Mouse (Mus musculus) liver, adult 2 months (tissue): Measurements from ENCODE around the gene Kcnj12. TPM values are rescaled to one million over a fixed set of nuclear protein-coding genes. Genes with fewer than 3 reads are reported as not detected.

ENCODE experiments used
- DNase-seq: peaks from one replicate; pipeline ENCODE4 v3.0.0-alpha.2; 2011; ENCODE audit warnings: low read depth, low spot score; ENCODE audit errors: extremely low read depth
- H3K27ac ChIP-seq: fragments of 200-500 bp; replicated peaks from 2 replicates; pipeline ENCODE4 v1.5.1; 2012; ENCODE audit warnings: low read depth, mild to moderate bottlenecking, control low read depth, inconsistent platforms, low read length; ENCODE audit not compliant: insufficient read depth
- H3K27me3 ChIP-seq: fragments of 200-500 bp; 2 replicates; pipeline ENCODE4 v1.6.1; 2012; ENCODE audit warnings: mild to moderate bottlenecking, moderate library complexity, low read length, inconsistent platforms; ENCODE audit not compliant: control insufficient read depth, insufficient read depth
- H3K36me3 ChIP-seq: fragments of 200-500 bp; 2 replicates; pipeline ENCODE4 v1.6.1; 2012; ENCODE audit warnings: low read length, inconsistent platforms; ENCODE audit not compliant: control insufficient read depth, insufficient read depth
- H3K4me1 ChIP-seq: fragments of 200-500 bp; 2 replicates; pipeline ENCODE4 v1.6.1; 2011; ENCODE audit warnings: low read length; ENCODE audit not compliant: control insufficient read depth, insufficient read depth
- H3K4me3 ChIP-seq: fragments of 200-500 bp; 2 replicates; pipeline ENCODE4 v1.5.1; 2011; ENCODE audit warnings: low read depth, mild to moderate bottlenecking, control low read depth, low read length, moderate library complexity; ENCODE audit not compliant: insufficient read depth
- H3K79me2 ChIP-seq: fragments of 200-500 bp; 2 replicates; pipeline ENCODE4 v1.6.1; 2012; ENCODE audit warnings: inconsistent platforms, mild to moderate bottlenecking, low read length, moderate library complexity; ENCODE audit not compliant: control insufficient read depth, insufficient read depth
- H3K9ac ChIP-seq: fragments of 200-500 bp; 2 replicates; pipeline ENCODE4 v1.6.1; 2012; ENCODE audit warnings: low read depth, mild to moderate bottlenecking, control low read depth, inconsistent platforms, low read length
- CTCF ChIP-seq: fragments of 200-500 bp; IDR thresholded peaks from 2 replicates; pipeline ENCODE4 v1.5.1; 2011; ENCODE audit warnings: low read depth, low read length, control low read depth
- POLR2A ChIP-seq: fragments of 200-500 bp; IDR thresholded peaks from 2 replicates; pipeline ENCODE4 v1.6.1; 2011; ENCODE audit warnings: low read length, control low read depth; ENCODE audit not compliant: insufficient read depth; ENCODE audit errors: extremely low read depth
- WGBS: fragments of 180-500 bp; shearing (Covaris S2); methylation state at CpG from one replicate; pipeline ENCODE4 v1.1.7; 2018; 5-methylcytosine and 5-hydroxymethylcytosine counted together
- polyA plus RNA-seq: library from polyadenylated mRNA; depleted of rRNA; stranded (reverse); fragments of >200 nt; gene quantifications from 2 replicates; pipeline ENCODE4 v1.2.3, GENCODE M21; 2012
- total RNA-seq: library from RNA; depleted of rRNA; stranded (reverse); fragments of >200 nt; gene quantifications from 2 replicates; pipeline ENCODE4 v1.2.3, GENCODE M21; 2014

The Kcnj12 gene
- total and polyA plus RNA-seq, 2 experiments: not detected

DNA sequence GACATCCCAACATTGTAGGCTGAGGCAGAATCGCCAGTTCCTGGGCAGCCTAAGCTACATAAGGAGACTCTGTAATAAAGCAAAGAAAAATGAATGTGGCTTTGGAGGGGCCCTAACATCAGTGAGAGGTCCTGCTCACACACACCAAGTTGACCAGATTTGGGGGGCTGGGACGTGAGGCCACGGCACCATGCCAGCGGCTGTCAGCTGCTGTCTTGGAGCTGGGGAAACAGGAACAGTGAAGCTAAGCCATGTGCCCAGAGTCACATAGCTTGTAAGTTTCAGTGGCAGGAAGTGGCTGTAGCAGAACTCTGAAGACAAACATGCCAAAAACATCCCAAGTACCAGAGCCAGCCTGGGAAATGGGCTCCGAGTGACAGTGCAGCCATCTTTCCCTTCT lies 42.6 kb upstream of the Kcnj12 start:
- 81% methylated on average over 5 of the region's 5 CpGs for WGBS
- Histone ChIP-seq H3K9ac (no peak overlapping the region), H3K4me1 (peaks cover 4% of the 10 kb centered on the region; the same call in 1 of the 2 replicates), H3K79me2 (no peaks in the 10 kb centered on the region), H3K27ac (no peak overlapping the region), H3K36me3 (no peaks in the 10 kb centered on the region), H3K27me3 (no peaks in the 10 kb centered on the region), H3K4me3 (no peak overlapping the region)
- no peak for DNase-seq
- no peak for TF ChIP-seq POLR2A
- no peak for TF ChIP-seq CTCF

- Histone ChIP-seq H3K27ac (no peak overlapping the region), H3K4me1 (peaks cover 4% of the 10 kb centered on the region; the same call in 1 of the 2 replicates), H3K4me3 (no peak overlapping the region), H3K27me3 (no peaks in the 10 kb centered on the region), H3K36me3 (no peaks in the 10 kb centered on the region), H3K9ac (no peak overlapping the region), H3K79me2 (no peaks in the 10 kb centered on the region)
- 77% methylated on average over 14 of the region's 14 CpGs for WGBS
- no peak for DNase-seq
- TF ChIP-seq POLR2A (no peak), CTCF (no peak)
Measured at GRCm38 (mm10) chr11:60981693-60982486, 40.5 kb upstream of the Kcnj12 start.

GRCm38 (mm10) chr11:60984912-60985558 lies 37.3 kb upstream of the Kcnj12 start:
- no peak overlapping the region for H3K9ac ChIP-seq
- WGBS: 84% methylated on average over 13 of the region's 13 CpGs
- no peaks in the 10 kb centered on the region for H3K36me3 ChIP-seq
- no peaks in the 10 kb centered on the region for H3K27me3 ChIP-seq
- H3K4me1 ChIP-seq: peaks cover 4% of the 10 kb centered on the region; the same call in 1 of the 2 replicates
- H3K27ac ChIP-seq: no peak overlapping the region
- no peak overlapping the region for H3K4me3 ChIP-seq
- H3K79me2 ChIP-seq: no peaks in the 10 kb centered on the region
- TF ChIP-seq CTCF: no peak
- TF ChIP-seq POLR2A: no peak
- no peak for DNase-seq

- DNase-seq: no peak
- Histone ChIP-seq H3K36me3 (no peaks in the 10 kb centered on the region), H3K4me3 (no peak overlapping the region), H3K4me1 (no peaks in the 10 kb centered on the region), H3K27me3 (no peaks in the 10 kb centered on the region), H3K27ac (no peak overlapping the region), H3K79me2 (no peaks in the 10 kb centered on the region), H3K9ac (no peak overlapping the region)
- no peak for TF ChIP-seq CTCF
- no peak for TF ChIP-seq POLR2A
- WGBS: 79% methylated on average over 3 of the region's 3 CpGs
Measured at GRCm38 (mm10) chr11:60990428-60990827, 31.9 kb upstream of the Kcnj12 start.

DNA sequence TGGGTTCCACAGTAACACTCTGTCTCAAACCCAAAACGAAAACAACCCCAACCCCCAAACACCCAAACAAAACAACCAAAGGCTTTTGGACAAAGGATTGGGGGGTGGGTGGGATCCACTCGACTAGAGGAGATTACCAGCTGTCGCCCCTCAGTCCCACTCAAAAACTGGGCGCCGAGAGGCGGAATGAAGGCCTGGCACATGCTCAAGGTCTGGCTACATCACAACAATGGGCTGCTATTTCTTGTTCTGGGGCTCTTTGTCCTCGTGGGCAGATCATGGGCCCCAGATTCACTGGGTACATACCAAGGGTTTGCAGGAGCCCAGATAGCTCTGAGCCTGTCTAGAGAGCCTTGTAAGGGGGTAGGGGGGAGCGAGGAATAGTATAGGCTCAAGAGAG lies 19.6 kb upstream of the Kcnj12 start:
- Histone ChIP-seq H3K27ac (no peak overlapping the region), H3K79me2 (no peaks in the 10 kb centered on the region), H3K4me3 (no peak overlapping the region), H3K9ac (no peak overlapping the region), H3K4me1 (no peaks in the 10 kb centered on the region), H3K27me3 (no peaks in the 10 kb centered on the region), H3K36me3 (no peaks in the 10 kb centered on the region)
- WGBS: 85% methylated on average over 8 of the region's 8 CpGs
- TF ChIP-seq POLR2A (no peak), CTCF (no peak)
- DNase-seq: no peak

DNA sequence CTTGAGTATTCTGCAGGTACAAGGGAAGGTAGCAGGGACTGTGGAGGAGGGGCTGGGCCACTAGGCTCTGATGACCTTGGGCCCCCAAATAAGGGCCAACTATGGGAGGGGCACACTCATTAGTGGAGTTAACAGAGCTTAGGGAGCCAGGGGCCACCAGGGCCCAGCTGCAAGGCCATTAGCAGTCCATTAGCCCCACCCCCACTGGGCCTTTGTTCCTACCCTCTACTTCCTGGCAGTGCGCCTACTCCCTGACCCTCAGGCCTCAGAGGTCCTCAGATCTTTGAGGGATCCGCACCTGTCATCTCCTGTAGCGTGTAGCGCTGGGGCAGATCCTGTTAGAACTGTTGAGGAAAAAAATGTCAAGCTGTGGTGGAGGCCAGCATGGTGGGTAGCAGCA lies 18.3 kb upstream of the Kcnj12 start:
- TF ChIP-seq POLR2A (no peak), CTCF (no peak)
- DNase-seq: no peak
- Histone ChIP-seq H3K27ac (no peak overlapping the region), H3K27me3 (no peaks in the 10 kb centered on the region), H3K4me1 (no peaks in the 10 kb centered on the region), H3K36me3 (no peaks in the 10 kb centered on the region), H3K79me2 (no peaks in the 10 kb centered on the region), H3K9ac (no peak overlapping the region), H3K4me3 (no peak overlapping the region)
- WGBS: 83% methylated on average over 4 of the region's 4 CpGs
